Mouse (Mus musculus): ENCODE data around the gene Psmc2.

The Psmc2 gene

GRCm38 (mm10) chr5:21785053-21785452 lies at the start of gene Psmc2, which contains the start of gene Dnajc2:
TSS of gene Psmc2 (plus strand) at chr5:21785283.
TSS of gene Dnajc2 (minus strand) at chr5:21785251.
- peak; percentile 81 for DNase-seq (ENCODE audit: low read depth, low spot score)

GRCm38 (mm10) chr5:21735584-21735983 lies 49.5 kb upstream of the Psmc2 start:
- DNase-seq (ENCODE audit: low read depth, low spot score): peak; percentile 71

- DNase-seq (ENCODE audit: low read depth, low spot score): no peak
Observed at GRCm38 (mm10) chr5:21736046-21736445, 49.0 kb upstream of the Psmc2 start.

GRCm38 (mm10) chr5:21736956-21737585 lies 48.0 kb upstream of the Psmc2 start, which contains the start of gene Pmpcb:
TSS of gene Pmpcb (plus strand) at chr5:21737141.
- peak; percentile 71 for DNase-seq (ENCODE audit: low read depth, low spot score)

- DNase-seq (ENCODE audit: low read depth, low spot score): no peak
Observed at GRCm38 (mm10) chr5:21737620-21738019, 47.5 kb upstream of the Psmc2 start.

- no peak for DNase-seq (ENCODE audit: low read depth, low spot score)
Observed at GRCm38 (mm10) chr5:21739120-21739519, 46.0 kb upstream of the Psmc2 start.

GRCm38 (mm10) chr5:21739881-21740280 lies 45.2 kb upstream of the Psmc2 start:
- no peak for DNase-seq (ENCODE audit: low read depth, low spot score)

- DNase-seq (ENCODE audit: low read depth, low spot score): no peak
Observed at GRCm38 (mm10) chr5:21743606-21744005, 41.5 kb upstream of the Psmc2 start.

GRCm38 (mm10) chr5:21744651-21745050 lies 40.4 kb upstream of the Psmc2 start:
- DNase-seq (ENCODE audit: low read depth, low spot score): no peak

- no peak for DNase-seq (ENCODE audit: low read depth, low spot score)
Observed at GRCm38 (mm10) chr5:21745966-21746365, 39.1 kb upstream of the Psmc2 start.

- no peak for DNase-seq (ENCODE audit: low read depth, low spot score)
Observed at GRCm38 (mm10) chr5:21768506-21768905, 16.6 kb upstream of the Psmc2 start.

- DNase-seq (ENCODE audit: low read depth, low spot score): no peak
Observed at GRCm38 (mm10) chr5:21769841-21770240, 15.2 kb upstream of the Psmc2 start.

- DNase-seq (ENCODE audit: low read depth, low spot score): no peak
Observed at GRCm38 (mm10) chr5:21776491-21776890, 8.6 kb upstream of the Psmc2 start.

- no peak for DNase-seq (ENCODE audit: low read depth, low spot score)
Observed at GRCm38 (mm10) chr5:21784161-21785052, 676 bp upstream of the Psmc2 start.

GRCm38 (mm10) chr5:21785776-21786175 lies 693 bp downstream of the Psmc2 start:
- no peak for DNase-seq (ENCODE audit: low read depth, low spot score)

- DNase-seq (ENCODE audit: low read depth, low spot score): peak; percentile 80
Observed at GRCm38 (mm10) chr5:21786258-21787185, 1.4 kb downstream of the Psmc2 start.

- no peak for DNase-seq (ENCODE audit: low read depth, low spot score)
Observed at GRCm38 (mm10) chr5:21787186-21788105, 2.4 kb downstream of the Psmc2 start.

GRCm38 (mm10) chr5:21789061-21789460 lies 4.0 kb downstream of the Psmc2 start:
- no peak for DNase-seq (ENCODE audit: low read depth, low spot score)

GRCm38 (mm10) chr5:21792166-21792565 lies 7.1 kb downstream of the Psmc2 start:
- no peak for DNase-seq (ENCODE audit: low read depth, low spot score)

- DNase-seq (ENCODE audit: low read depth, low spot score): no peak
Observed at GRCm38 (mm10) chr5:21802907-21803306, 17.8 kb downstream of the Psmc2 start.
